Mouse (Mus musculus) spleen, adult 12 weeks (tissue): ENCODE results near the gene 1700029I15Rik.

ENCODE experiments used
- DNase-seq: peaks from one replicate; pipeline ENCODE4 v3.0.0; 2022; ENCODE audit warnings: low spot score

1700029I15Rik gene

GRCm38 (mm10) chr2:92427882-92428281 lies 45.5 kb downstream of the 1700029I15Rik start:
- DNase-seq: no peak

GRCm38 (mm10) chr2:92430089-92430488 lies 47.8 kb downstream of the 1700029I15Rik start:
- no peak for DNase-seq

- DNase-seq: no peak
These were observed 48.6 kb downstream of the 1700029I15Rik start for GRCm38 (mm10) chr2:92430723-92431541.

GRCm38 (mm10) chr2:92431611-92432179 lies 49.4 kb downstream of the 1700029I15Rik start:
- DNase-seq: no peak

GRCm38 (mm10) chr2:92432299-92433295 lies 50.3 kb downstream of the 1700029I15Rik start:
- DNase-seq: no peak

GRCm38 (mm10) chr2:92433578-92434374 lies 51.4 kb downstream of the 1700029I15Rik start, which contains the start of gene Cry2:
Cry2 (minus strand) TSS chr2:92434043.
- DNase-seq: peak; percentile 94

- DNase-seq: no peak
These were observed 52.0 kb downstream of the 1700029I15Rik start for GRCm38 (mm10) chr2:92434375-92434745.

GRCm38 (mm10) chr2:92435023-92435422 lies 52.7 kb downstream of the 1700029I15Rik start:
- DNase-seq: no peak
